In genomic region chr6:83162701-83163100, GRCm38 (mm10) we compare ENCODE assay signal across 8 mouse cellular contexts. TPM values are rescaled to one million over a fixed set of nuclear protein-coding genes. Genes with fewer than 3 reads are reported as not detected.
A peak's percentile ranks its signal among the peaks of the same experiment; 100 is the strongest.
DNase-seq lines count a peak whose midpoint lies in the region; ATAC-seq and TF ChIP-seq lines count a peak whose summit lies in the region.

No protein-coding gene starts in this region.

- H3K27me3 ChIP-seq in G1E (ENCODE audit: insufficient read depth, low read length), result peaks cover 22% of the 10 kb centered on the region
- H3K27me3 ChIP-seq in intestine, postnatal 0 days (replicated peaks; ENCODE audit: control insufficient read depth, insufficient read depth, low read length), result peaks cover 13% of the 10 kb centered on the region; the same call in 1 of the 2 replicates
- peaks cover 33% of the 10 kb centered on the region for H3K27me3 ChIP-seq in liver, embryonic 16.5 days (ENCODE audit: control insufficient read depth, insufficient read depth, low read depth, low read length)
- peaks cover 29% of the 10 kb centered on the region for H3K27me3 ChIP-seq in neural tube, embryonic 12.5 days (replicated peaks)

- H3K4me1 ChIP-seq in G1E (ENCODE audit: insufficient read depth, low read depth, low read length), result peaks cover 40% of the 10 kb centered on the region
- H3K4me1 ChIP-seq in intestine, postnatal 0 days (replicated peaks; ENCODE audit: control insufficient read depth, insufficient read depth, low read length), result 0 out of 2 replicates have a peak, but pooled peaks cover 12% of the 10 kb centered on the region
- peaks cover 21% of the 10 kb centered on the region for H3K4me1 ChIP-seq in liver, embryonic 16.5 days (ENCODE audit: control insufficient read depth, low read depth, low read length)
- peaks cover 27% of the 10 kb centered on the region for H3K4me1 ChIP-seq in neural tube, embryonic 12.5 days

- no peak overlapping the region; the same call in 1 of the 2 replicates for H3K4me3 ChIP-seq in G1E (ENCODE audit: low read depth, low read length)
- peak overlapping the region; percentile 73 for H3K4me3 ChIP-seq in gastrocnemius, adult 2 months
- peak overlapping the region; percentile 52 for H3K4me3 ChIP-seq in intestine, postnatal 0 days (ENCODE audit: low read depth, low read length)
- H3K4me3 ChIP-seq in liver, embryonic 16.5 days (ENCODE audit: low read depth, low read length), result peak overlapping the region; percentile 50
- H3K4me3 ChIP-seq in neural tube, embryonic 12.5 days, result peak overlapping the region; percentile 30; the same call in 1 of the 2 replicates

- WGBS in intestine, postnatal 0 days, result under 1% methylated on average over 8 of the region's 8 CpGs
- under 1% methylated on average over 8 of the region's 8 CpGs for WGBS in liver, embryonic 16.5 days (ENCODE audit: insufficient replicate concordance)
- under 1% methylated on average over 8 of the region's 8 CpGs for WGBS in neural tube, embryonic 12.5 days

- peak overlapping the region; percentile 45 for H3K9ac ChIP-seq in intestine, postnatal 0 days (ENCODE audit: low read depth, low read length)
- peak overlapping the region; percentile 26; the same call in 1 of the 2 replicates for H3K9ac ChIP-seq in liver, embryonic 16.5 days (ENCODE audit: low read depth, low read length)
- peak overlapping the region; percentile 33; the same call in 1 of the 2 replicates for H3K9ac ChIP-seq in neural tube, embryonic 12.5 days

- peak; percentile 45; the same call in 1 of the 2 replicates for TF ChIP-seq CTCF in G1E (IDR thresholded peaks at IDR 0.05; ENCODE audit: low read depth, low read length)
- TF ChIP-seq CTCF in gastrocnemius, adult 2 months (IDR thresholded peaks at IDR 0.05), result peak; percentile 71
- peak; percentile 85 for TF ChIP-seq CTCF in intestine, postnatal 0 days (IDR thresholded peaks at IDR 0.05; ENCODE audit: low read depth)

- ATAC-seq in G1E (ENCODE audit: extremely low read depth, insufficient number of reproducible peaks, low FRiP score, poor library complexity, severe bottlenecking), result no peak
- ATAC-seq in intestine, postnatal 0 days, result peak; percentile 34
- ATAC-seq in liver, embryonic 16.5 days (ENCODE audit: low read depth), result no peak
- ATAC-seq in neural tube, embryonic 12.5 days (ENCODE audit: low FRiP score, low read depth), result no peak

- H3K36me3 ChIP-seq in G1E (replicated peaks), result peaks cover under 1% of the 10 kb centered on the region
- no peaks in the 10 kb centered on the region for H3K36me3 ChIP-seq in intestine, postnatal 0 days (ENCODE audit: control insufficient read depth, insufficient read depth)
- H3K36me3 ChIP-seq in liver, embryonic 16.5 days (ENCODE audit: control insufficient read depth, insufficient read depth), result no peaks in the 10 kb centered on the region
- H3K36me3 ChIP-seq in neural tube, embryonic 12.5 days, result no peaks in the 10 kb centered on the region

- DNase-seq in 3T3-L1 (ENCODE audit: low read depth, low spot score) (peak; percentile 82), G1E (ENCODE audit: low spot score) (peak; percentile 49)
- peak; percentile 89 for DNase-seq in cerebellum, adult 9-10 months
- DNase-seq in gastrocnemius, adult 2 months, result peak; percentile 64
- peak; percentile 72 for DNase-seq in thymus, postnatal 4 days

- H3K27ac ChIP-seq in gastrocnemius, adult 2 months, result peak overlapping the region; percentile 20
- no peak overlapping the region for H3K27ac ChIP-seq in intestine, postnatal 0 days (ENCODE audit: low read depth, low read length)
- no peak overlapping the region for H3K27ac ChIP-seq in liver, embryonic 16.5 days (ENCODE audit: low read length)
- H3K27ac ChIP-seq in neural tube, embryonic 12.5 days, result no peak overlapping the region

- H3K9me3 ChIP-seq in G1E (replicated peaks), result no peaks in the 10 kb centered on the region
- no peaks in the 10 kb centered on the region for H3K9me3 ChIP-seq in intestine, postnatal 0 days (ENCODE audit: control insufficient read depth)
- no peaks in the 10 kb centered on the region for H3K9me3 ChIP-seq in liver, embryonic 16.5 days (replicated peaks; ENCODE audit: control insufficient read depth, low read length)
- H3K9me3 ChIP-seq in neural tube, embryonic 12.5 days, result no peaks in the 10 kb centered on the region

- H3K4me2 ChIP-seq in intestine, postnatal 0 days (replicated peaks; ENCODE audit: low read depth), result peak overlapping the region; percentile 88
- peak overlapping the region; percentile 67 for H3K4me2 ChIP-seq in liver, embryonic 16.5 days (ENCODE audit: low read depth, low read length)
- peak overlapping the region; percentile 53 for H3K4me2 ChIP-seq in neural tube, embryonic 12.5 days (replicated peaks)

- intact Hi-C loops in gastrocnemius, adult 2 months (cut with DNase I), result loop anchor here (5.0 kb wide), 2 partner anchors 105 to 165 kb away; partner anchors contain the start of genes Dqx1 and Htra2

RNA-seq across cellular contexts. Expression of gene Dctn1, which starts 3.0 kb away (rescaled TPM):
- total RNA-seq in G1E (2014; fragmentation: Nextera tagmentation) (83.0 and 86.3 TPM in 2 replicates), G1E (2017) (31.0 and 51.6 TPM in 2 replicates)
- polyA plus RNA-seq in G1E (2012), result 243 and 444 TPM in 2 replicates
- total RNA-seq in gastrocnemius, adult 2 months (2021), result 100 to 1,000 TPM; 129 to 139 TPM
- polyA plus RNA-seq in intestine, postnatal 0 days (2015; fragmentation: Nextera tagmentation; extraction: Ambion mirVana), result 47.1 and 49.9 TPM in 2 replicates
- 23.0 and 26.9 TPM in 2 replicates for polyA plus RNA-seq in liver, embryonic 16.5 days (2015; fragmentation: Nextera tagmentation; extraction: Ambion mirVana)
- 181 and 196 TPM in 2 replicates for polyA plus RNA-seq in neural tube, embryonic 12.5 days (2016; fragmentation: Nextera tagmentation; extraction: Ambion mirVana)

RNA-seq across cellular contexts. Expression of gene 1700003E16Rik, which starts 6.5 kb away (rescaled TPM):
- total RNA-seq in G1E (2014; fragmentation: Nextera tagmentation) (not detected in 2 replicates), G1E (2017) (0.12 and 0.16 TPM in 2 replicates)
- polyA plus RNA-seq in G1E (2012), result not detected in 2 replicates
- total RNA-seq in gastrocnemius, adult 2 months (2021), result under 1 TPM in 1 of 2 experiments, not detected in 1; 0.11 TPM
- 0.60 and 1.0 TPM in 2 replicates for polyA plus RNA-seq in intestine, postnatal 0 days (2015; fragmentation: Nextera tagmentation; extraction: Ambion mirVana)
- 0.15 and 0.30 TPM in 2 replicates for polyA plus RNA-seq in liver, embryonic 16.5 days (2015; fragmentation: Nextera tagmentation; extraction: Ambion mirVana)
- polyA plus RNA-seq in neural tube, embryonic 12.5 days (2016; fragmentation: Nextera tagmentation; extraction: Ambion mirVana), result 2.6 TPM in 2 replicates

RNA-seq across cellular contexts. Expression of gene Wdr54, which starts 6.5 kb away (rescaled TPM):
- total RNA-seq in G1E (2014; fragmentation: Nextera tagmentation), result not detected in 2 replicates
- 0.27 TPM in 1 of 2 replicates, not detected in the other for total RNA-seq in G1E (2017)
- not detected in 2 replicates for polyA plus RNA-seq in G1E (2012)
- total RNA-seq in gastrocnemius, adult 2 months (2021), result 1 to 10 TPM in 1 of 2 experiments, under 1 TPM in 1; 0.84 to 1.1 TPM
- 1.0 and 1.2 TPM in 2 replicates for polyA plus RNA-seq in intestine, postnatal 0 days (2015; fragmentation: Nextera tagmentation; extraction: Ambion mirVana)
- polyA plus RNA-seq in liver, embryonic 16.5 days (2015; fragmentation: Nextera tagmentation; extraction: Ambion mirVana), result 0.39 and 0.85 TPM in 2 replicates
- 11.5 and 13.5 TPM in 2 replicates for polyA plus RNA-seq in neural tube, embryonic 12.5 days (2016; fragmentation: Nextera tagmentation; extraction: Ambion mirVana)

RNA-seq across cellular contexts. Expression of gene Rtkn, which starts 27.4 kb away (rescaled TPM):
- 6.8 and 7.6 TPM in 2 replicates for total RNA-seq in G1E (2014; fragmentation: Nextera tagmentation)
- total RNA-seq in G1E (2017), result 4.0 and 4.9 TPM in 2 replicates
- 34.2 and 48.4 TPM in 2 replicates for polyA plus RNA-seq in G1E (2012)
- 10 to 100 TPM; 12.2 to 15.3 TPM for total RNA-seq in gastrocnemius, adult 2 months (2021)
- polyA plus RNA-seq in intestine, postnatal 0 days (2015; fragmentation: Nextera tagmentation; extraction: Ambion mirVana), result 19.7 and 21.1 TPM in 2 replicates
- polyA plus RNA-seq in liver, embryonic 16.5 days (2015; fragmentation: Nextera tagmentation; extraction: Ambion mirVana), result 16.1 and 16.4 TPM in 2 replicates
- polyA plus RNA-seq in neural tube, embryonic 12.5 days (2016; fragmentation: Nextera tagmentation; extraction: Ambion mirVana), result 33.7 and 38.0 TPM in 2 replicates

RNA-seq across cellular contexts. Expression of gene Ino80b, which starts 37.5 kb away (rescaled TPM):
- 19.7 and 20.5 TPM in 2 replicates for total RNA-seq in G1E (2014; fragmentation: Nextera tagmentation)
- total RNA-seq in G1E (2017), result 21.1 and 27.1 TPM in 2 replicates
- polyA plus RNA-seq in G1E (2012), result 121 and 171 TPM in 2 replicates
- total RNA-seq in gastrocnemius, adult 2 months (2021), result 10 to 100 TPM; 13.7 to 16.3 TPM
- polyA plus RNA-seq in intestine, postnatal 0 days (2015; fragmentation: Nextera tagmentation; extraction: Ambion mirVana), result 6.0 and 8.5 TPM in 2 replicates
- 4.1 and 5.2 TPM in 2 replicates for polyA plus RNA-seq in liver, embryonic 16.5 days (2015; fragmentation: Nextera tagmentation; extraction: Ambion mirVana)
- polyA plus RNA-seq in neural tube, embryonic 12.5 days (2016; fragmentation: Nextera tagmentation; extraction: Ambion mirVana), result 17.6 and 18.7 TPM in 2 replicates
